Mouse (Mus musculus) urinary bladder, adult 2 months (tissue): ENCODE data around the gene Cyp4f16. TPM values are rescaled to one million over a fixed set of nuclear protein-coding genes. Genes with fewer than 3 reads are reported as not detected.
"Not testable (repeated sequence)": the region's sequence is repeated elsewhere in the genome, so short reads cannot be mapped to it uniquely, and the experiment has no call there.

Experiments used
- DNase-seq: peaks from one replicate; pipeline ENCODE4 v3.0.0; 2022; ENCODE audit warnings: low spot score
- polyA plus RNA-seq: library from polyadenylated mRNA; depleted of rRNA; stranded (reverse); fragments of >200 nt; gene quantifications from 2 replicates; pipeline ENCODE4 v1.2.3, GENCODE M21; 2012; rRNA removed

Gene Cyp4f16
- 19.7 and 22.9 TPM in 2 replicates for polyA plus RNA-seq

DNA sequence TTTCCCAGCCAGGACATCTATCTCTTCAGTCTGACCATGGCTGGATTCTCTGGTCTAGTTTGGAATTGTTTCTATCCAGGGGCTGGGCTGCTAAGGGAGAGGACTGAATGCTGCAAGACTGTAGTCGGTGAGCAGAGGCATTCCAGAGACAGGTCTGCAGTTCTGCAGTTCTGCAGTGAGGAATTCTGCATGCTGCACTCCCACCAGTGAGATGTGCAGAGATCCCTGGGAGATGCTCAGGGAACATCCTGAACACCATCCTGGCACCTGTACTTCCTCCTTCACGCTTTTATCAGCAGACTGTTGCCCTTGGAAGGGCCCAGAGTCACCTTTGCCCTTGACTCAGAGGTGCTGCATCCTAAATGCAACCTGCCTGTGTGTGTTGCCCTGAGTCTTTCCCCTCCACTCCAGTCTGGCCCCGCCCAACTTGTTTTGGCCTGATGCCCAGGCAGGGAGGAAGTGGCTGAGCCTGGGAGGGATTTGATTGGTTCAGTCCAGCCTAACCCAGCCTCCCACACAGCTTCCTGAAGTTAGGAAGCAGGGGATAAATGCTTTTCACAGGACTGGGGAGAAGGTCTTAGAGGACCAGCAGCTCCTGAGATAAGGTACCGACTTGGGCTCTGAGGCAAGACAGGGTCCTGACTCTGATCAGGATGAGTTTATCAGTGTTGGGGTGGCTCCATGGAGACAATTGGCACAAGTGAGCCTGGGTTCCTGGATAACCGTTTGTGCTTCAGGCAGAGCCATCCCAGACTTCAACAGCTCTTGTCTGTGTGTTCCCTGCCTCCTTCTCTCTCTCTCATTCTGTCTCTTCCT lies at the start of gene Cyp4f16:
TSS of gene Cyp4f16 (plus strand) at position 508 of the 816 bp plus-strand sequence.
- peak; percentile 67 for DNase-seq

GRCm38 (mm10) chr17:32492349-32492980 lies 43.9 kb upstream of the Cyp4f16 start:
- DNase-seq: no peak

- DNase-seq: no peak
Measured at GRCm38 (mm10) chr17:32494601-32495000, 41.8 kb upstream of the Cyp4f16 start.

DNA sequence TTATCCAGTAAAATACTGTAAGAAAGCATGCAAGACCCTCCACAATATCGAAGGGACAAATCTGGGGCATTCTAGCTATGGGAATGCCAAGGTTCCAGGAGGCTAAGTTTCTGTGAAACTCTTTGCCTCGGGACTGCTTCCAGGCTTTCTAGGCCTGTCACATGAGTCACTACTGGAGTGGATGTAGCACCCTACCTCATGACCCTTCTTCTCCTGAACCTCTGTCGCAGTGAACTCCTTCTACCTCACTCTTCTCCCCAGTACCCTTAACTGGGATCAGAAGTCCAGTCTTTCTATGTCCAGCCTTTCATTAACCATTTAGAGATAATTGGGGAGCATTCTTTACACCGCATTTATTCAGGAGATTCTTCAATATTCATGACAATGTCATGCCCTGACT lies 35.8 kb upstream of the Cyp4f16 start:
- not testable (repeated sequence) for DNase-seq

GRCm38 (mm10) chr17:32501051-32501450 lies 35.3 kb upstream of the Cyp4f16 start:
- no peak for DNase-seq

GRCm38 (mm10) chr17:32503111-32503510 lies 33.2 kb upstream of the Cyp4f16 start:
- no peak for DNase-seq

- DNase-seq: peak; percentile 36
Measured at GRCm38 (mm10) chr17:32505851-32506728, 30.3 kb upstream of the Cyp4f16 start, which contains the start of gene Cyp4f17. Gene Cyp4f17 (plus strand): TSS chr17:32506050.

GRCm38 (mm10) chr17:32506729-32507245 lies 29.6 kb upstream of the Cyp4f16 start:
- DNase-seq: peak; percentile 27

DNA sequence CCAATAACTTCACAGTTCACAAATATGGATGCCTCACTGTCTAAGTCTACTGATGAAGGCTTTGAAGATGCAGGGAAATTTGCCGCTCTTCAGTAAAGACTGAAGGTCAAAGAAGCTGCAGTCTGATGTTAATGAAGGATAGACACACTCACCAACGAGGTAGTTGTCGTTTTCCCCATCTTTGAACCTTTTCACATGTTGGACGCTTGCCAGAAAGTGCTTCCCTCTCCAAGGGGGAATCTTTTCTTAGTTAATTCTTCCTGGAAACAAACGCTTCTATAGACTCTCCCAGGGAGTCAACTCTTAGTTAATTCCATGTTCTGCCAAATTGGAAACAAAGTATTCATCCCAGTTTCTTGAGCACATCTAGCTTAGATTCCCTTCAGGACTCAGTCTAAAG lies 20.2 kb upstream of the Cyp4f16 start:
- no peak for DNase-seq

- no peak for DNase-seq
Measured at GRCm38 (mm10) chr17:32521981-32522380, 14.4 kb upstream of the Cyp4f16 start.

DNA sequence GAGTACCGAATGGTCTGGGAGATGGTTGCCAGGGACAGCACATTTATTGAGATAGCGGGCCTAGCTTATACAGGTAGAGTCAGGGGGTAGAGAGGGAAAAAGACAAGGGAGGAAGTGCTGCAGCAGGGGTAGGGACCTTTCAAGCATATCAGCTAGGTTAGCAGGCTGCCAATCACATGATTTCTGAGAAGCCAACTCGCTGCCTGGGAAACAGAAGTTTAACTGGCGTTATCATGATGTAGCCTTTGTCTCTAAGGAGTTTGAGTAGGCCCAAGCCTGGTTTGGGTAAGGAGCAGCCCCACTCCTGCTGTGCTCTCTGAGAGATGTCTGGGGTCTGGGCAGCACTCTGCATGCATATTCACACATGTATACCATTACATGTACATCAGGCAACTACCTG lies 14.0 kb upstream of the Cyp4f16 start:
- DNase-seq: no peak

DNA sequence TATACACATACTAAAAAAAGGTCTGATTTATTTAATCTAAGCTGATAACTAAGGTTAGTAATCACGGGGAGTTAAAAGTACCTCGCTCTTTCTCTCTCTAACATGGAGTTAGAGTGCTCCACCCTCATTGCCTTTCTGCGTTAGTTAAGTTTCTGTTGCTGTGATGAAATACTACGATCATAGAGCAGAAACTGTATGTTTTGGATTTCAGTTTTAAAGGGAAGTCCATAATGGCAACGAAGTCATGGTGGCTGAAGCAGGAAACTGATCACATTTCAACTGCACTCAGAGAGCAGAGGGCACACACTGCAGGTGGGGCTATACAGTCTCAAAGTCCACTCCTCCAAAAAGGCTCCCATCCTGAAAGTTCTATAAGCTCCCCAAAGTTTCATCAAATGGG lies 13.5 kb upstream of the Cyp4f16 start:
- no peak for DNase-seq

DNA sequence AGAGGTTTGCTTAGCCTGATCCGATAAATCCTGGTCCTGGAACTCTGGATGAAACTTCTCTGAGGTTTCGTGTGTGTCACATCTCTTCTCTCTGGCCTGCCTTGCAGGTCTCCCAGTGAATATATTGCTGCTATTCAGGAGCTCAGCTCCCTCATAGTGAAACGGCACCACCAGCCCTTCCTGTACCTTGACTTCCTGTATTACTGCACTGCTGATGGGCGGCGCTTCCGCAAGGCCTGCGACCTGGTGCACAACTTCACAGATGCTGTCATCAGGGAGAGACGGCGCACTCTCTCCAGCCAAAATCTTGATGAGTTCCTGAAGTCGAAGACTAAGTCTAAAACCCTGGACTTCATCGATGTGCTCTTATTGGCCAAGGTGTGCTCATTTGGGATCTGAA lies 12.5 kb upstream of the Cyp4f16 start:
- no peak for DNase-seq

GRCm38 (mm10) chr17:32526341-32526740 lies 10.0 kb upstream of the Cyp4f16 start:
- DNase-seq: not testable (repeated sequence)

GRCm38 (mm10) chr17:32527748-32528147 lies 8.6 kb upstream of the Cyp4f16 start:
- no peak for DNase-seq

DNA sequence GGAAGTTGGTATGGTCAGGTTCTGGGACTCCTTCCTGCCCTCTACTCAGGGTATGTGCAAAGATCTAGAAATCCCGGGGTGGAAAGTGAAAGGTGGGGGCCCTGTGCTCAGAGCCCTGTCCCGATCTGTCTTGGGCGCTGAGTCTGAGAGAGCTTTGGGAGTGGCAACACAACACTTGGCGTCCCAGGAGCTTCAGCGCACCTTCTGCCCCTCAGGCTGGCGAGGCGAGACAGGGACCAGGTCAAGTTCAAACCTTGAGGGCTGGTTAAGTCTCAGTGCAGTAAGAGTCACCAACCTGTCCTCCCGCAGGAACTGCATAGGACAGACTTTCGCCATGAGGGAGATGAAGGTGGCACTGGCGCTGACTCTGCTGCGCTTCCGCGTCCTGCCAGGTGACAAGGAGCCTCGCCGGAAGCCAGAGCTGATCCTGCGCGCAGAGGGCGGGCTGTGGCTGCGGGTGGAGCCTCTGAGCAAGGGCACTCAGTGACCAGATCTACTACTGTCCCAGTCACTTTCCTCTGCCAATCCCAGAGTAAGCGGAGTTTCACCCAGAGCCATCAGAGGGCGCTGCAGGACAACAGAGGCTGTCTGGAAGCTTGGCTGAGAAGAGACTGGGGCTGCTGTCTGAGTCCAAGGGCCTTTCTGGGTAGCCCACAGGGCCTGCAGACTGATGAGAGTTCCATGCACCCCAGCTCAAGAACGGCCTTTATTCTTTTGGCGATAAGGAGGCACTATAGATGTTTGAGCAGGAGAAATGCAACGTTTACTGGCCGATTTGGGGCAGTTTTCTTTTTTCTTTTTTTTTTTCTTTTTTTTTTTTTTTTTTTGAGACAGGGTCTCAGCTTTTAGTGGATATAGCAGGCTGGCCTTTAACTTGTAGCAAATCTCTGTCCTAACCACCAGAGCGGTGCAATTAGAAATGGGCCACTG lies 7.7 kb upstream of the Cyp4f16 start:
- peak; percentile 74 for DNase-seq

DNA sequence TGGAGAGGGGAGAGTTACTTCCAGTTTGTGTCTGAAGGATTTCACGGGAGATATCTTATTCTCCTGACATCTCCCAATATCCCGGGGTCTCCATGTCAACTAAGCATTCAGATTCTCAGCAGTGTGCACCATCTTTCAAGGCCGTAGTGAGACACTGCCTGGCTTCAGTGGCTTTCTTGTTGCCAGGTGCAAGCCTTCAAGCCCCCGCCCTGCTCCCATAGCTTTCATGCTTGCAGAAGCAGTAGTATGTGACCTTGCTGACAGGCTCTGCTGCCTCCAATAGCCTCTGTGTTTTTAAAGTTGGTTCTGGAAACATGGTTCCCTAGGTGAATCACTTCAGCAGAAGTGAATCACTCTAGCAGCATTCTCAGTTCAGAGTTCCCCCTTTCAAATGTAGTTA lies 4.0 kb upstream of the Cyp4f16 start:
- not testable (repeated sequence) for DNase-seq

GRCm38 (mm10) chr17:32534068-32534467 lies 2.3 kb upstream of the Cyp4f16 start:
- DNase-seq: no peak

DNA sequence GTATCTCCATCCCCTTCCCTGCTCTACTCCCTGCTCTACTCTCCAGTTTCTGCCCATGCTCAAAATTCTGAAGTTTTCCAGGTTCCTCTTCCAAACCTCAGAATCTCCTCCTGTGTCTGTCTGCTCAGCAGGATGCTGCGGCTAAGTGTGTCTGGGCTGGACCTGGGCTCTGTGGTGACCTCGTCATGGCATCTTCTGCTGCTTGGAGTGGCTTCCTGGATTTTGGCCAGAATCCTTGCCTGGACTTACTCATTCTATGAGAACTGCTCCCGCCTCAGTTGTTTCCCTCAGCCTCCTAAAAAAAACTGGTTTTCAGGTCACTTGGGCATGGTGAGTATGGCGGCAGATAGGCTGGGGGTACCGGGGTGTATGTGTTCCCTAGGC lies 501 bp downstream of the Cyp4f16 start:
- no peak for DNase-seq

DNA sequence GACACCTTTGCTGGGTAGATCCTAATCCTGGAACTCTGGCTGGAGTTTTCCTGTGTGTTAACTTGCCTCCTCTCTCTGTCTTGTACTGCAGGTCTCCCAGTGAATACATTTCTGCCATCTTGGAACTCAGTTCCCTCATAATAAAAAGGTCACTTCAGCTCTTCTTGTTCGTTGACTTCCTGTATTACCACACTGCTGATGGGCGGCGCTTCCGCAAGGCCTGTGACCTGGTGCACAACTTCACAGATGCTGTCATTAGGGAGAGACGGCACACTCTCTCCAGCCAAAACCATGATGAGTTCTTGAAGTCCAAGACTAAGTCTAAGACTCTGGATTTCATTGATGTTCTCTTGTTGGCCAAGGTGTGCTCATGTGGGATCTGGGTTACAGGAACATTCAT lies 8.4 kb downstream of the Cyp4f16 start:
- DNase-seq: not testable (repeated sequence)

DNA sequence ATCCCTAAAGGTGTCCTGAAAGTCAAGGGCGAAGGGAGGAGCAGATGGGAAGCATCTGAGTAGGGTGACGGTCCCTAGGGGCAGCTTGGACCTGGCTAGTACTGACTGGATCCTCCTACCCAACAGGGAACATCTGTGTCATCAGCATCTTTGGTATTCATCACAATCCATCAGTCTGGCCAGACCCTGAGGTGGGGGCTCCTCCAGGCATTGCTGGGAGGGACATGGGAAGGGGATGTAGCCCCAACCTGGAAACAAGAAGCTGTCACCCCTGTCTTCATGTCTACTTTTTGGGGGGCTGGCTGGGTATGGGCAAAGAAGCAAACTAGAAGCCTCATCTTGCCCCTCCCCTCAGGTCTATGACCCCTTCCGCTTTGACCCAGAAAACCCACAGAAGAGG lies 14.0 kb downstream of the Cyp4f16 start:
- not testable (repeated sequence) for DNase-seq
